7 mouse cellular contexts compared by ENCODE assay signal in the genomic region with DNA sequence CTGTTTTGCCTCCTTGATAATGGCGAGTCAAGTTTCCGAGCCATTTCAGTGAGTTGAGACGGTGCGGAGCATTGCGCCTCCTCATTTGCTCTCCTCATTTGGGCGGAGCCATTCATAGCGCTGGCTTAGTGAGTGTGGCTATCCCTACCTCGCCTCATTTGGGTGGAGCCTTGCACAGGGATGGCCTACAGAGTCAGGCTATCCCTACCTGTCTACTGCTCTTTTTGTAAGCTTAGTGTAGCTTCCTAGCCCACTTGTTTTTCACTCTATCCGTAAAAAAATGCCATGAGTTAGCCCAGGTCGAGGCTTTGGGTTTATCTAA. TPM values are rescaled to one million over a fixed set of nuclear protein-coding genes. Genes with fewer than 3 reads are reported as not detected.
DNase-seq lines count a peak whose midpoint lies in the region; ATAC-seq and TF ChIP-seq lines count a peak whose summit lies in the region.
"Not testable (repeated sequence)": the region's sequence is repeated elsewhere in the genome, so short reads cannot be mapped to it uniquely, and the experiment has no call there.

TSS of gene Tmem254b (minus strand) at position 116 of the 322 bp plus-strand sequence.

- peak; percentile 57; the same call in 1 of the 2 replicates for ATAC-seq in forebrain, embryonic 12.5 days (ENCODE audit: low FRiP score)
- peak; percentile 69; the same call in 1 of the 2 replicates for ATAC-seq in heart, embryonic 15.5 days (replicated peaks; ENCODE audit: insufficient number of reproducible peaks, insufficient read depth, low FRiP score, low read depth)
- peak; percentile 84 for ATAC-seq in intestine, postnatal 0 days
- peak; percentile 90 for ATAC-seq in lung, embryonic 14.5 days (ENCODE audit: insufficient read depth)
- ATAC-seq in monocyte, adult 5-6 weeks (replicated peaks; ENCODE audit: insufficient number of reproducible peaks, low FRiP score, low TSS enrichment, poor library complexity, severe bottlenecking): peak; percentile 76

- not testable (repeated sequence) for H3K9ac ChIP-seq in forebrain, embryonic 12.5 days; heart, embryonic 15.5 days; intestine, postnatal 0 days (ENCODE audit: low read depth, low read length); lung, embryonic 14.5 days

- TF ChIP-seq POLR2A in brain, embryonic 14.5 days (IDR thresholded peaks at IDR 0.05; ENCODE audit: borderline replicate concordance, extremely low read depth, insufficient read depth, insufficient read length, poor library complexity, severe bottlenecking): not testable (repeated sequence)

- not testable (repeated sequence) for H3K27me3 ChIP-seq in forebrain, embryonic 12.5 days; heart, embryonic 15.5 days; intestine, postnatal 0 days (replicated peaks; ENCODE audit: control insufficient read depth, insufficient read depth, low read length); lung, embryonic 14.5 days (ENCODE audit: insufficient read depth, low read length)

- not testable (repeated sequence) for H3K4me2 ChIP-seq in forebrain, embryonic 12.5 days; heart, embryonic 15.5 days; intestine, postnatal 0 days (replicated peaks; ENCODE audit: low read depth); lung, embryonic 14.5 days

- H3K4me1 ChIP-seq in forebrain, embryonic 12.5 days; heart, embryonic 15.5 days (replicated peaks); intestine, postnatal 0 days (replicated peaks; ENCODE audit: control insufficient read depth, insufficient read depth, low read length); lung, embryonic 14.5 days (ENCODE audit: insufficient read depth): not testable (repeated sequence)

- H3K27ac ChIP-seq in forebrain, embryonic 12.5 days; heart, embryonic 15.5 days; intestine, postnatal 0 days (ENCODE audit: low read depth, low read length); lung, embryonic 14.5 days (ENCODE audit: low read depth): not testable (repeated sequence)

- not testable (repeated sequence) for H3K36me3 ChIP-seq in forebrain, embryonic 12.5 days (replicated peaks); heart, embryonic 15.5 days; intestine, postnatal 0 days (ENCODE audit: control insufficient read depth, insufficient read depth); lung, embryonic 14.5 days (ENCODE audit: insufficient read depth)

- intact Hi-C loops in left cerebral cortex, postnatal 36 days (cut with DNase I): not testable (repeated sequence)

- no CpG with 5 or more reads among the region's 10 CpGs for WGBS in forebrain, embryonic 12.5 days
- WGBS in heart, embryonic 15.5 days: no CpG with 5 or more reads among the region's 10 CpGs
- no CpG with 5 or more reads among the region's 10 CpGs for WGBS in intestine, postnatal 0 days
- WGBS in lung, embryonic 14.5 days: no CpG with 5 or more reads among the region's 10 CpGs

- H3K9me3 ChIP-seq in forebrain, embryonic 12.5 days; heart, embryonic 15.5 days (replicated peaks); intestine, postnatal 0 days (ENCODE audit: control insufficient read depth); lung, embryonic 14.5 days (ENCODE audit: low read depth, low read length): not testable (repeated sequence)

- not testable (repeated sequence) for DNase-seq in brain, embryonic 14.5 days (ENCODE audit: low read depth); left cerebral cortex, postnatal 36 days (ENCODE audit: low spot score in 2 of 2); lung, embryonic 14.5 days

- H3K4me3 ChIP-seq in forebrain, embryonic 12.5 days (replicated peaks); heart, embryonic 15.5 days; intestine, postnatal 0 days (ENCODE audit: low read depth, low read length); lung, embryonic 14.5 days (ENCODE audit: low read depth, low read length): not testable (repeated sequence)

- TF ChIP-seq CTCF in brain, embryonic 14.5 days (IDR thresholded peaks at IDR 0.05; ENCODE audit: borderline replicate concordance, extremely low read depth, insufficient read depth, insufficient read length); intestine, postnatal 0 days (IDR thresholded peaks at IDR 0.05; ENCODE audit: low read depth); lung, embryonic 14.5 days (IDR thresholded peaks at IDR 0.05; ENCODE audit: low read depth): not testable (repeated sequence)

RNA-seq across cellular contexts. Expression of gene Tmem254b, which starts in this region (rescaled TPM):
- polyA plus RNA-seq in brain, embryonic 14.5 days (2012; rRNA removed): 14.3 and 21.2 TPM in 2 replicates
- 12.9 and 14.0 TPM in 2 replicates for polyA plus RNA-seq in forebrain, embryonic 12.5 days (2016; fragmentation: Nextera tagmentation; extraction: Ambion mirVana)
- polyA plus RNA-seq in heart, embryonic 15.5 days (2015; fragmentation: Nextera tagmentation; extraction: Ambion mirVana): 20.9 and 23.9 TPM in 2 replicates
- polyA plus RNA-seq in intestine, postnatal 0 days (2015; fragmentation: Nextera tagmentation; extraction: Ambion mirVana): 55.1 and 56.8 TPM in 2 replicates
- 10 to 100 TPM; 18.2 to 19.0 TPM for total RNA-seq in left cerebral cortex, postnatal 36 days (2021)
- 23.6 and 24.2 TPM in 2 replicates for polyA plus RNA-seq in lung, embryonic 14.5 days (2014; fragmentation: Nextera tagmentation; extraction: Ambion mirVana)
- total RNA-seq in monocyte, adult 5-6 weeks (2017): 2.8 to 11.7 TPM (median 3.0 TPM) in 3 replicates
